Mouse (Mus musculus): ENCODE results near the gene Slc35a3. TPM values are rescaled to one million over a fixed set of nuclear protein-coding genes. Genes with fewer than 3 reads are reported as not detected.

The Slc35a3 gene
- polyA plus RNA-seq, 1 experiment from 2014 or later = 19.1 TPM

- H3K4me3 ChIP-seq (ENCODE audit: low read depth, low read length) = no peak overlapping the region
- no peak overlapping the region for H3K4me2 ChIP-seq (replicated peaks; ENCODE audit: low read depth)
- no peaks in the 10 kb centered on the region for H3K4me1 ChIP-seq (replicated peaks; ENCODE audit: control insufficient read depth, insufficient read depth, low read length)
- no peaks in the 10 kb centered on the region for H3K27me3 ChIP-seq (replicated peaks; ENCODE audit: control insufficient read depth, insufficient read depth, low read length)
- no peak for TF ChIP-seq CTCF (IDR thresholded peaks at IDR 0.05; ENCODE audit: low read depth)
- ATAC-seq = no peak
- no peak overlapping the region for H3K9ac ChIP-seq (ENCODE audit: low read depth, low read length)
- H3K27ac ChIP-seq (ENCODE audit: low read depth, low read length) = no peak overlapping the region
- H3K36me3 ChIP-seq (ENCODE audit: control insufficient read depth, insufficient read depth) = no peaks in the 10 kb centered on the region
- WGBS = 86% methylated on average over 1 of the region's 1 CpGs
- H3K9me3 ChIP-seq (ENCODE audit: control insufficient read depth) = no peaks in the 10 kb centered on the region
Observed at GRCm38 (mm10) chr3:116702647-116703272, 9.9 kb downstream of the Slc35a3 start.

- Histone ChIP-seq H3K4me3 (ENCODE audit: low read depth, low read length) (no peak overlapping the region), H3K36me3 (ENCODE audit: control insufficient read depth, insufficient read depth) (no peaks in the 10 kb centered on the region), H3K4me1 (replicated peaks; ENCODE audit: control insufficient read depth, insufficient read depth, low read length) (no peaks in the 10 kb centered on the region), H3K9ac (ENCODE audit: low read depth, low read length) (no peak overlapping the region), H3K27me3 (replicated peaks; ENCODE audit: control insufficient read depth, insufficient read depth, low read length) (no peaks in the 10 kb centered on the region), H3K4me2 (replicated peaks; ENCODE audit: low read depth) (no peak overlapping the region), H3K9me3 (ENCODE audit: control insufficient read depth) (no peaks in the 10 kb centered on the region), H3K27ac (ENCODE audit: low read depth, low read length) (no peak overlapping the region)
- no peak for TF ChIP-seq CTCF (IDR thresholded peaks at IDR 0.05; ENCODE audit: low read depth)
- WGBS = 93% methylated on average over 4 of the region's 4 CpGs
- ATAC-seq = no peak
Observed at GRCm38 (mm10) chr3:116701601-116702000, 11.0 kb downstream of the Slc35a3 start.

GRCm38 (mm10) chr3:116698786-116699185, 13.8 kb downstream of the Slc35a3 start:
- Histone ChIP-seq H3K9ac (ENCODE audit: low read depth, low read length) (no peak overlapping the region), H3K9me3 (ENCODE audit: control insufficient read depth) (no peaks in the 10 kb centered on the region), H3K27ac (ENCODE audit: low read depth, low read length) (no peak overlapping the region), H3K36me3 (ENCODE audit: control insufficient read depth, insufficient read depth) (0 out of 2 replicates have a peak, but pooled peaks cover under 1% of the 10 kb centered on the region), H3K4me2 (replicated peaks; ENCODE audit: low read depth) (no peak overlapping the region), H3K27me3 (replicated peaks; ENCODE audit: control insufficient read depth, insufficient read depth, low read length) (no peaks in the 10 kb centered on the region), H3K4me1 (replicated peaks; ENCODE audit: control insufficient read depth, insufficient read depth, low read length) (no peaks in the 10 kb centered on the region), H3K4me3 (ENCODE audit: low read depth, low read length) (no peak overlapping the region)
- 68% methylated on average over 2 of the region's 2 CpGs for WGBS
- peak; percentile 43 for TF ChIP-seq CTCF (IDR thresholded peaks at IDR 0.05; ENCODE audit: low read depth)
- no peak for ATAC-seq

GRCm38 (mm10) chr3:116695666-116695985, 17.0 kb downstream of the Slc35a3 start:
- Histone ChIP-seq H3K36me3 (ENCODE audit: control insufficient read depth, insufficient read depth) (peaks cover 18% of the 10 kb centered on the region), H3K9me3 (ENCODE audit: control insufficient read depth) (no peaks in the 10 kb centered on the region), H3K4me3 (ENCODE audit: low read depth, low read length) (no peak overlapping the region), H3K4me2 (replicated peaks; ENCODE audit: low read depth) (no peak overlapping the region), H3K27me3 (replicated peaks; ENCODE audit: control insufficient read depth, insufficient read depth, low read length) (no peaks in the 10 kb centered on the region), H3K9ac (ENCODE audit: low read depth, low read length) (no peak overlapping the region), H3K27ac (ENCODE audit: low read depth, low read length) (no peak overlapping the region), H3K4me1 (replicated peaks; ENCODE audit: control insufficient read depth, insufficient read depth, low read length) (no peaks in the 10 kb centered on the region)
- no peak for TF ChIP-seq CTCF (IDR thresholded peaks at IDR 0.05; ENCODE audit: low read depth)
- ATAC-seq = no peak
- 92% methylated on average over 2 of the region's 2 CpGs for WGBS

GRCm38 (mm10) chr3:116694955-116695665, 17.5 kb downstream of the Slc35a3 start:
- Histone ChIP-seq H3K27ac (ENCODE audit: low read depth, low read length) (no peak overlapping the region), H3K4me3 (ENCODE audit: low read depth, low read length) (no peak overlapping the region), H3K36me3 (ENCODE audit: control insufficient read depth, insufficient read depth) (peaks cover 18% of the 10 kb centered on the region), H3K27me3 (replicated peaks; ENCODE audit: control insufficient read depth, insufficient read depth, low read length) (no peaks in the 10 kb centered on the region), H3K9ac (ENCODE audit: low read depth, low read length) (no peak overlapping the region), H3K4me2 (replicated peaks; ENCODE audit: low read depth) (no peak overlapping the region), H3K4me1 (replicated peaks; ENCODE audit: control insufficient read depth, insufficient read depth, low read length) (no peaks in the 10 kb centered on the region), H3K9me3 (ENCODE audit: control insufficient read depth) (no peaks in the 10 kb centered on the region)
- no peak for TF ChIP-seq CTCF (IDR thresholded peaks at IDR 0.05; ENCODE audit: low read depth)
- whole genome bisulfite sequencing = 85% methylated on average over 8 of the region's 8 CpGs
- no peak for ATAC-seq

GRCm38 (mm10) chr3:116694312-116694711, 18.3 kb downstream of the Slc35a3 start:
- 87% methylated on average over 3 of the region's 3 CpGs for WGBS
- Histone ChIP-seq H3K9me3 (ENCODE audit: control insufficient read depth) (no peaks in the 10 kb centered on the region), H3K27me3 (replicated peaks; ENCODE audit: control insufficient read depth, insufficient read depth, low read length) (no peaks in the 10 kb centered on the region), H3K9ac (ENCODE audit: low read depth, low read length) (no peak overlapping the region), H3K4me1 (replicated peaks; ENCODE audit: control insufficient read depth, insufficient read depth, low read length) (no peaks in the 10 kb centered on the region), H3K4me2 (replicated peaks; ENCODE audit: low read depth) (no peak overlapping the region), H3K36me3 (ENCODE audit: control insufficient read depth, insufficient read depth) (peaks cover 18% of the 10 kb centered on the region), H3K27ac (ENCODE audit: low read depth, low read length) (no peak overlapping the region), H3K4me3 (ENCODE audit: low read depth, low read length) (no peak overlapping the region)
- no peak for ATAC-seq
- no peak for TF ChIP-seq CTCF (IDR thresholded peaks at IDR 0.05; ENCODE audit: low read depth)
